Mouse (Mus musculus): ENCODE measurements around the gene Fgfr2. TPM values are rescaled to one million over a fixed set of nuclear protein-coding genes. Genes with fewer than 3 reads are reported as not detected.

Gene Fgfr2
- polyA plus RNA-seq, 1 experiment from 2014 or later = 33.9 TPM

DNA sequence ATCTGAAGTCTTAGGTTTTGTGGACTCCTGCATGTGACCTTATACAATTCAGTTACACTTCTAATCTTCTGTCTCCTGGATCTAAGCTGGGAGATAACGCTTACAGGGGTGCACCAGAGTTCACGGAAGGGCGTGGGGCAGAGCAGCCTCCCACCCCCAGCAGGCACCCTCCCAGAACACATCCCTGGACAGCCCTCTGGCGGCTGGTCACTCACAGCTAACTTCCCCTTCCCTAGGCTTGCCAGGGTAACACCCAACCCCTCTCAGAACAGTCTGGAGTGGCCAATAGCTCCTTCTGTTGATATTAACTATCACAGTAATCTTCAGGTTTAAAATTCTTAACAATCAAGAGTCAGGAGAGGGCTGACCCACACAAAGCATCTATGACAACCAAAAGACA lies 75.9 kb downstream of the Fgfr2 start:
- ATAC-seq (ENCODE audit: low FRiP score) = no peak
- no peak overlapping the region for H3K4me2 ChIP-seq
- peaks cover 14% of the 10 kb centered on the region for H3K36me3 ChIP-seq
- H3K4me3 ChIP-seq = no peak overlapping the region
- H3K9ac ChIP-seq = no peak overlapping the region
- no peaks in the 10 kb centered on the region for H3K9me3 ChIP-seq
- H3K27me3 ChIP-seq = no peaks in the 10 kb centered on the region
- H3K4me1 ChIP-seq (replicated peaks) = peaks cover 14% of the 10 kb centered on the region
- no peak overlapping the region for H3K27ac ChIP-seq
- WGBS = 88% methylated on average over 4 of the region's 4 CpGs

DNA sequence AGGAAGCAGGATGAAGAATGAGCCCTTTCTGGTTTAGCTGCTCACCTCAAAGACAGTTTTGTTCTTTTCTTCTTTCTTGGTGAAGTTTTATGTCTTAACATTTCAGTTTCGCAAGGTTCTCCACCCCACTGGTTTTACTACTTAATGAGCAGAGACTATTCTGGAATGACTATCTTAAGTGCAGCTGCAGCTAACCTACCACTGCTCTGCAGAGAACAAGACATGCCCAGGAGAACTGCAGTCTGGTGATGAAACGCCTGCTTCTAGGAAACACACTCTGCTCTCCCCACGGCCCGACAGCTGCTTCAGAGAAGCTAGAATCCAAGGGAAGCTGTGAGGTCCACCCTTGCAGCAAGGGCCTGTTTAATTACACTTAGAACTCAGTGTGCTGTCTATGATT lies 78.4 kb downstream of the Fgfr2 start:
- WGBS = 71% methylated on average over 4 of the region's 4 CpGs
- peaks cover 38% of the 10 kb centered on the region for H3K4me1 ChIP-seq (replicated peaks)
- H3K4me2 ChIP-seq = no peak overlapping the region
- no peaks in the 10 kb centered on the region for H3K27me3 ChIP-seq
- no peaks in the 10 kb centered on the region for H3K9me3 ChIP-seq
- 0 out of 2 replicates have a peak overlapping the region, but pooled peaks have one; percentile 14 for H3K27ac ChIP-seq
- H3K9ac ChIP-seq = no peak overlapping the region
- H3K4me3 ChIP-seq = no peak overlapping the region
- peaks cover 7% of the 10 kb centered on the region; the same call in 1 of the 2 replicates for H3K36me3 ChIP-seq
- no peak for ATAC-seq (ENCODE audit: low FRiP score)

DNA sequence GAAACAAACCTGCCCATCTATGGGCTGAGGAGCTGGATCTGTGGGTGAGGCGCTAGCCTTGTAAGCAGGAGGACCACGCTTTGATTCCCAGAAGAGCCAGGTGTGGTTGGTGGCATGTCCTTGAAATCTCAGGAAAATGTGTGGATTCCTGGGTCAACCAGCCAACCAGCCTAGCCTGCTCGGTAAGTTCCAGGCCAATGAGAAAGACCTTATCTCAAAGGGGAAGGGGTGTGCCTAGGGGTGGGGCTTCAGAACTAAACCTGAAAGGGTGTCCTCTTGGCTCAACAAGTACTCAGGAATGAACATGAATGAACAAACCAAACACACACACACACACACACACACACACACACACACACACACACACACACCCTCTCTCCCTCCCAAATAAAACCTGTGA lies 81.4 kb downstream of the Fgfr2 start:
- ATAC-seq (ENCODE audit: low FRiP score) = no peak
- Histone ChIP-seq H3K27ac (no peak overlapping the region), H3K4me2 (no peak overlapping the region), H3K27me3 (no peaks in the 10 kb centered on the region), H3K36me3 (peaks cover 7% of the 10 kb centered on the region; the same call in 1 of the 2 replicates), H3K4me3 (no peak overlapping the region), H3K4me1 (replicated peaks) (peaks cover 50% of the 10 kb centered on the region), H3K9ac (no peak overlapping the region), H3K9me3 (no peaks in the 10 kb centered on the region)
- 78% methylated on average over 3 of the region's 3 CpGs for whole genome bisulfite sequencing

DNA sequence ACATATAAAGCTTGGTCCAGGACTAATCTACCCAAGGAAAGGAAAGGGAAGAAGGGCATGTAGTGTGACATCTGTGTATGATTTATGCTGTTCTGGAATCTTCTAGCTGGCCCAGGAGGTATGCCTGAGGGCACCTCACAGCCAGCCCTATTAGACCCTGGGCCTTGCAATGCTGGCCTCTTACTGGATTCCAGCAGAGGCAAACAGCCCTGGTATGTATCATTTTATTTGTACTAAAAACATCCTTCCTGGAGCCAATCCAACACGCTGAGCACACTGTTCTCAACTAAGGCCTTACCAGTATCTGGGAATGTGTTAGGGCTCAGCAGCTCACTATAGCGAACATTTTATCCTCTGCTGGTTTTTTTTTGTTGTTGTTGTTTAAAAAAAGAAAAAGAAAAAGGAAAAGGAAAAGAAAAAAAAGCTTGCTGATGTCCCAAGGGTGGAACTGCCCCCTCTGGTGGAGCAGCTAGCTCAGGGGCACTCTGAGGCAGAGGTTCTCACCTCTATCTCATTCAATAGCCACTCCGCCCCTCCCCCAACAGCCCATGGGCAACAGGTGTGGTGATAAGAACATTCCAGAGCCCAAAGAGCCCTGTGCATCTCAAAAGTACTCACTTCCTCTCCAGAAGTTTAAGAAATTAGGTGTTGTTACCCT lies 82.3 kb downstream of the Fgfr2 start:
- WGBS = 92% methylated on average over 3 of the region's 3 CpGs
- no peak overlapping the region for H3K27ac ChIP-seq
- H3K4me2 ChIP-seq = no peak overlapping the region
- H3K27me3 ChIP-seq = no peaks in the 10 kb centered on the region
- no peak for ATAC-seq (ENCODE audit: low FRiP score)
- 0 out of 2 replicates have a peak, but pooled peaks cover 3% of the 10 kb centered on the region for H3K36me3 ChIP-seq
- H3K9me3 ChIP-seq = no peaks in the 10 kb centered on the region
- no peak overlapping the region for H3K4me3 ChIP-seq
- no peak overlapping the region for H3K9ac ChIP-seq
- H3K4me1 ChIP-seq (replicated peaks) = peaks cover 57% of the 10 kb centered on the region

DNA sequence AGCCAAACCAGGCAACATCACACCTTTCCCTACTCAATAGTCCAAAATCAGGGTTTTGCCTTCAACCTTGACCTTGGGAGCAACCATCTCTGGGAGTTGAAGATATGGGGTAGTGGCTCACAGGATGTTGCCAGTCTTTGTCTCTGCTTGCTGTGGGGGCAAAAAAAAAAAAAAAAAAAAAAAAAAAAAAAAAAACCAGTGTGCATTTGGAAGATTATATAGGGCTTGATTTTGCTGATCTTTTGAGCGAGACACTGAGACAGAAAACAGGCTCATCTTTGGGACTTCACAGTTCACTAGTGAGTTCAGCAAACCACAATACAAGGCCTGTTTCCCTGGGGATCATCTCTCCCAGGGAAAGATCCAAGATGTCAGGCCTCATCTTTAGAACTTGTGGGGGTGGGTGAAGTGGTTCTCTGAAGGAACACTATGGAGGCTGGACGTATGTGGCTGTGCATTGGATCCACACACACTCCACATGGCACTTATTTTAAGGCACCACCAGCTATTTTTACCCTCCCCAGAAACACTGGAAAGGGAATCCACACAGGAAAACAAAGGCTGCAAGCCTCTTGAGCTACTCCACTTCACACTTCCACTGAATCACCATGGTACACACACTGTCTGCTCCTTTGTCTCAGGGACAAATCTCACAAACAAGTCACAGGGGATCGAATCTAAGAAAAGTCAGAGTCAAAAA lies 83.4 kb downstream of the Fgfr2 start:
- ATAC-seq (ENCODE audit: low FRiP score) = no peak
- H3K9me3 ChIP-seq = no peaks in the 10 kb centered on the region
- H3K27me3 ChIP-seq = no peaks in the 10 kb centered on the region
- H3K4me2 ChIP-seq = no peak overlapping the region
- peaks cover 65% of the 10 kb centered on the region for H3K4me1 ChIP-seq (replicated peaks)
- no peak overlapping the region for H3K4me3 ChIP-seq
- WGBS = 86% methylated on average over 3 of the region's 3 CpGs
- no peak overlapping the region for H3K27ac ChIP-seq
- 0 out of 2 replicates have a peak, but pooled peaks cover 3% of the 10 kb centered on the region for H3K36me3 ChIP-seq
- H3K9ac ChIP-seq = no peak overlapping the region

DNA sequence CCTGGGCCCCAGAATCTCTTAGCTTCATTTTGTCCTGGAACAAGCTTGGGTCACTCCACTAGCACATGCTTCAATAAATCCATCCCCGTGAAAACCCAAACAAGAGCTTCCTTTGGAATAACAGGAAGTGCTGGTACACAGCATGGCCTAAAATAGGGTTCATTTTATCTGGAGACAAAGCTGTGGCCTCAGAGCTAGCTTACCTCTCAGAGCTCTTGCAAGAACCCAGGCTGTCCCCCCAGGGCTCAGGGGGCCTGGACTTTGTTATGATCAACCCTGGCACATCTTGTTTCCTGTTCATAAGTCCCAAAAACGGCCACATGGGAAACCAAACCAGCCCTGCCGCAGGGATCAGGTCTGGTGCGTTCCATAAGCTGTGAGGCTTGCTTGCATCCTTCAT lies 85.5 kb downstream of the Fgfr2 start:
- H3K9ac ChIP-seq = no peak overlapping the region
- H3K4me1 ChIP-seq (replicated peaks) = peaks cover 82% of the 10 kb centered on the region
- H3K36me3 ChIP-seq = no peaks in the 10 kb centered on the region
- H3K27me3 ChIP-seq = no peaks in the 10 kb centered on the region
- no peak overlapping the region for H3K4me2 ChIP-seq
- ATAC-seq (ENCODE audit: low FRiP score) = no peak
- no peaks in the 10 kb centered on the region for H3K9me3 ChIP-seq
- H3K4me3 ChIP-seq = no peak overlapping the region
- WGBS = 58% methylated on average over 4 of the region's 4 CpGs
- H3K27ac ChIP-seq = 0 out of 2 replicates have a peak overlapping the region, but pooled peaks have one; percentile 2

DNA sequence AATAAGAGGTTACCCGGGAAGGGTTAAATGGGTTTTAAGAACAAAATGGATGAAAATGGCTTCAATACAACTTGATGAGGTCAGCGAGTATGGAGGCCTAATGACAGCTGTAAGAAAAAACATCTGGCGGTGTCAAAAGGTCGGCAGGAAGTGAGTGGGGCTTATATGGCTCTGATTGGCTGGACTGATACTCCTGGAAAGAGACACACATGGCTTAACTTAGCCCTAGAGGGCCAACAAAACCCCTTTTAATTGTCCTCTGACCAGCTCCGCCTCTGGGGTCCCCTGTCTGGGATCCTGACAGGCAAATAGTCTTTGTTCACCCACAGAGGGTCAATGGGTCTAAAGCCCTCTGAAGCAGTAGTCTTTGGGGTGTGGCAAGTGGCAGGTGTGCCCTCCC lies 85.9 kb downstream of the Fgfr2 start:
- Histone ChIP-seq H3K27ac (0 out of 2 replicates have a peak overlapping the region, but pooled peaks have one; percentile 2), H3K36me3 (no peaks in the 10 kb centered on the region), H3K9ac (no peak overlapping the region), H3K4me2 (no peak overlapping the region), H3K4me3 (no peak overlapping the region), H3K9me3 (no peaks in the 10 kb centered on the region), H3K4me1 (replicated peaks) (peaks cover 83% of the 10 kb centered on the region), H3K27me3 (no peaks in the 10 kb centered on the region)
- WGBS = 50% methylated on average over 5 of the region's 5 CpGs
- ATAC-seq (ENCODE audit: low FRiP score) = no peak

DNA sequence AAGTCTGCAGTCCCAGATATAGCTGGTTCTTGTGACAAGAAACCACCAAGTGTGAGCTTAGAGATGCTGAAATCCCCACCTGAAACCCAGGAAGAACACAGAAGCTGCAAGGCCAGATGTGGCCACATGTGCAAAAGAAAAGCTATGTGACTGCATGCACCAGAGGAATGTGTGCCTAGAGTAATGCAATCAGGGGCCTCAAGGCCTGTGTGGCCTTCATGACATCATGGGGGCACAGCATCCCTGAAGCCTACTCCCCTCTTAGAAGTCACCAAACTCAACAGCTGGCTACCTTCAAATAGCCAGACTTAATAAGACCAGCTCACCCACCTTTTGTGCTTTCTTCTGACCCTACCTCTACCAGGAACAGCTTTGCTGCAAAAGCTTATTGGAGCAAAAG lies 87.2 kb downstream of the Fgfr2 start:
- H3K27me3 ChIP-seq = no peaks in the 10 kb centered on the region
- H3K9me3 ChIP-seq = no peaks in the 10 kb centered on the region
- no peak overlapping the region for H3K27ac ChIP-seq
- ATAC-seq (ENCODE audit: low FRiP score) = no peak
- no peak overlapping the region for H3K9ac ChIP-seq
- no peak overlapping the region for H3K4me2 ChIP-seq
- no peak overlapping the region for H3K4me3 ChIP-seq
- peaks cover 71% of the 10 kb centered on the region for H3K4me1 ChIP-seq (replicated peaks)
- H3K36me3 ChIP-seq = no peaks in the 10 kb centered on the region

DNA sequence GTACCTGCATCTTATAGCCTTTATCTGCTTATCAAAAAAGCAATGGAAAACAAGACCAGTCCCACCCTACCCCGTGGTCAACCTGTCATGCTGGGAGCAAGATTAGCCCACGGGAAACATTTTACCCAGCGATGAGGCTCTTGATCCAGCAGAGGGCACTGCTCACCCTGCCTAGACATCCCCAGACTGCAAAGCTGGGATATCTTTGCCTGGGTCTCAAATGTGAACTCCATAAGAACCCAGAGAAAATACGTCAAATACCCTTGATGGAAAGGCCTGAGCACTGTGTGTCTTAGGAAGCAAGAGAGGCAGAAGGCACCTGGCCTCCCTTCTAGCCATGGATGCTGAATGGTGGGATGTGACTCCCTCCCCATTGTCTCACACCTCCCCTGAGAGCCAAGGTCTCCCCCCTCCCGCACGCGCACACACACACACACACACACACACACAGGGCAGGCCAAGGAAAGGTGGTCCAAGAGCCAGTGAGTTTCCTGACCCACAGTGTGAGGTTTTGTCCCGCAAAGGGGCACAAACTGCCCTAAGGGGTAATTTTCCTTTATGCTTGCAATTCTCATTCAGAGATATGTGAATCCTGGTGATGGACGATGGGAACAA lies 90.5 kb downstream of the Fgfr2 start:
- H3K9ac ChIP-seq = peak overlapping the region; percentile 49; the same call in 1 of the 2 replicates
- no peak overlapping the region for H3K4me3 ChIP-seq
- H3K27me3 ChIP-seq = no peaks in the 10 kb centered on the region
- H3K27ac ChIP-seq = peak overlapping the region; percentile 70
- no peak overlapping the region for H3K4me2 ChIP-seq
- H3K36me3 ChIP-seq = no peaks in the 10 kb centered on the region
- no peaks in the 10 kb centered on the region for H3K9me3 ChIP-seq
- peak; percentile 57 for ATAC-seq (ENCODE audit: low FRiP score)
- 41% methylated on average over 9 of the region's 9 CpGs for WGBS
- H3K4me1 ChIP-seq (replicated peaks) = peaks cover 55% of the 10 kb centered on the region

DNA sequence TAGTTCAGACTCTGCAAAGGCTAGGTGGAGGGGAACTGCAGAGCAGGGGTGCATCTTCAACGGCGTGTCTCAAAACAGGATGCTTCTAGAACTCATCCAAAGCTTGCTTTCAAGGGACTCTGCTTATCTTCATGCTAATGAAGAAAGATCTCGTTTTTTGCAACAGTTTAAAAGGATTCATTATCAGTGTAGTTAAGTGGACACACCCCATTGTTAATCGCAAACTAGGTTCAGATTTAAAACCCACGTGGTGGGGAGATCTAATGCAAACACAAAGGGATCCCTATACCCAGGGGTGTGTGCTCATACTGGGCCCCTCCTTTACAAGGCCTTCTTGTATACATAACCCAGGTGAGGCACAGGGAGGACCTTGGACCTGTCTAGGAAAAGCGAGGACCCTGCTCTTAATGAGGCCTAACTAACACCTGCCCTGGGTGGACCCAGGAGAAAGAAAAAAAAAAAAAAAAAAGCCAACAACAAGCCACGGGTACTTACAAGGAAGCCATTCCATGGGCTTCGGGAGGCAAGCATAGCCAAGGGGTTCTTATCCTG lies 93.6 kb downstream of the Fgfr2 start:
- Histone ChIP-seq H3K36me3 (no peaks in the 10 kb centered on the region), H3K27me3 (no peaks in the 10 kb centered on the region), H3K4me1 (replicated peaks) (peaks cover 36% of the 10 kb centered on the region), H3K9ac (no peak overlapping the region), H3K4me2 (no peak overlapping the region), H3K4me3 (no peak overlapping the region), H3K9me3 (no peaks in the 10 kb centered on the region), H3K27ac (no peak overlapping the region)
- whole genome bisulfite sequencing = 82% methylated on average over 8 of the region's 8 CpGs
- no peak for ATAC-seq (ENCODE audit: low FRiP score)

DNA sequence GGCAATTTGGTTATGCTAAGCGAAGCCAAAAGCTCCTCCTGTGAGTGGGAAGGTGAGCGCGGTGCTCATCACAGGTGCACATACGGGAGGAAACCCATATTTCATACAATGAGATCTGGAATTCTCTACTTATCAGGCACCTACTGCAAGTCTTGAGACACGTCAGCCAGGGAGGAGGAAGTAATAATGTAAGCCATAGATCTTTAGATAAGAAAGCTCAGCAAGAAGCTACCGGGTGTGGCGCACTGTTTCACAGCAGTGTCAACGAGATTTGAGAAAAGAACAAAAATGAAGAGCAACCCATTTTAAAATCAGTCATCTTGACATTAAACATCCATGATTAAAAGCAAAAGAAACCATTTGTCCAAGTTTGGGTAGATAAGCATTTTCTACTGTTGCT lies 94.1 kb downstream of the Fgfr2 start:
- 91% methylated on average over 8 of the region's 8 CpGs for WGBS
- Histone ChIP-seq H3K4me1 (replicated peaks) (peaks cover 30% of the 10 kb centered on the region), H3K9ac (no peak overlapping the region), H3K27me3 (no peaks in the 10 kb centered on the region), H3K9me3 (no peaks in the 10 kb centered on the region), H3K4me3 (no peak overlapping the region), H3K27ac (no peak overlapping the region), H3K4me2 (no peak overlapping the region), H3K36me3 (no peaks in the 10 kb centered on the region)
- no peak for ATAC-seq (ENCODE audit: low FRiP score)

DNA sequence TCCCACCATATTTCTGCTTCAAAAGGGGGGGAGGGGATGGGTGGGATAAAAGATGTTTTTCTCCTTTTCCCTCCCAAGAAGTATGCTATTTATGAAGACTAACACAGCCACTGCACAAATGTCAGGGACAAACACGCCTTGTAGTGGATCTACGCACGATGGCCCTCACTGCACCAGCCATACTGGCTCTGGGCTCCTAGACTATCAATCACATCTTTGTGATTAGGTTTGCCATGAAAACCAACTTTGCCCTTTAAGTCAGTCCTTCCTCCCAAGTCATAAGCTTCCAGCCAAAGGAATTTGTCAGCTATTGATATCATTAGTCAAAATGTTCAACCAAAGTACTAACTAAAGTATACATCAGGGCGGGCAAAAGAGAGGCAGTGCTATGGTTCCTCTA lies 95.2 kb downstream of the Fgfr2 start:
- WGBS = 85% methylated on average over 4 of the region's 4 CpGs
- Histone ChIP-seq H3K27me3 (no peaks in the 10 kb centered on the region), H3K9ac (no peak overlapping the region), H3K36me3 (no peaks in the 10 kb centered on the region), H3K27ac (no peak overlapping the region), H3K4me2 (no peak overlapping the region), H3K9me3 (no peaks in the 10 kb centered on the region), H3K4me1 (replicated peaks) (peaks cover 20% of the 10 kb centered on the region), H3K4me3 (no peak overlapping the region)
- ATAC-seq (ENCODE audit: low FRiP score) = no peak
